Mouse (Mus musculus) embryonic fibroblast, embryonic 13.5 days (primary cell): ENCODE data around the gene Tas2r113.

ENCODE experiments used
- CTCF ChIP-seq: IDR thresholded peaks from 2 replicates; pipeline ENCODE4 v1.5.1; 2011; ENCODE audit warnings: mild to moderate bottlenecking, control low read depth, low read length, moderate library complexity, borderline replicate concordance; ENCODE audit not compliant: insufficient read depth
- POLR2A ChIP-seq: IDR thresholded peaks from 2 replicates; pipeline ENCODE4 v1.6.1; 2011; ENCODE audit warnings: low read depth, mild to moderate bottlenecking, control low read depth, low read length, moderate library complexity

DNA sequence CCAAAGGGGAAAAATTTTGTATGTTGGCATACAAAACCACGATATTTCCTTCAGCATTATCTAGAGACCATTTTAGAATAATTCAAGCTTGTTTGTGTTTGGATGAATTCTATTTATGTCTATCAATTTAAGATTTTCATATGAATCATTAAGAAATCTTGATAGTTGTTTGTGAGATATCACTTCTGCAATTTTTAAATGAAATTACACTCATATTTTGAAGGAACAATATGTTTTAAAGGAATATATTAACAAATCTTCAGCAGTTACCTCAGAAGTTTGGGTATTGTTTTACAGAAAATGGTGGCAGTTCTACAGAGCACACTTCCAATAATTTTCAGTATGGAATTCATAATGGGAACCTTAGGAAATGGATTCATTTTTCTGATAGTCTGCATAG lies at the start of gene Tas2r113:
- TF ChIP-seq CTCF: no peak
- no peak for TF ChIP-seq POLR2A
